Mouse (Mus musculus): ENCODE results near the gene Il9. TPM values are rescaled to one million over a fixed set of nuclear protein-coding genes. Genes with fewer than 3 reads are reported as not detected.
A peak's percentile ranks its signal among the peaks of the same experiment; 100 is the strongest.

The Il9 gene
- polyA plus RNA-seq, 1 experiment from 2014 or later: not detected

GRCm38 (mm10) chr13:56438211-56439075, 43.6 kb downstream of the Il9 start, which contains the start of gene Slc25a48:
Slc25a48 (plus strand) TSS chr13:56438355.
- Histone ChIP-seq H3K4me3 (peak within 1 kb of the TSS; percentile 17), H3K4me2 (replicated peaks) (peak within 1 kb of the TSS; percentile 56), H3K27me3 (replicated peaks) (peaks cover 65% of the 10 kb centered on the region), H3K9ac (0 out of 2 replicates have a peak within 1 kb of the TSS, but pooled peaks have one; percentile 23), H3K9me3 (no peaks in the 10 kb centered on the region), H3K4me1 (peaks cover 18% of the 10 kb centered on the region), H3K36me3 (no peaks in the 10 kb centered on the region), H3K27ac (no peak within 1 kb of the TSS)
- 3% methylated on average over 51 of the region's 51 CpGs for WGBS
- ATAC-seq (ENCODE audit: low FRiP score, low read depth): no peak

GRCm38 (mm10) chr13:56435615-56436287, 46.3 kb downstream of the Il9 start:
- no peak overlapping the region for H3K4me3 ChIP-seq
- no peaks in the 10 kb centered on the region for H3K9me3 ChIP-seq
- H3K27ac ChIP-seq: no peak overlapping the region
- H3K27me3 ChIP-seq (replicated peaks): peaks cover 62% of the 10 kb centered on the region
- ATAC-seq (ENCODE audit: low FRiP score, low read depth): no peak
- WGBS: 70% methylated on average over 10 of the region's 10 CpGs
- H3K4me2 ChIP-seq (replicated peaks): no peak overlapping the region
- H3K4me1 ChIP-seq: peaks cover 21% of the 10 kb centered on the region
- H3K9ac ChIP-seq: no peak overlapping the region
- H3K36me3 ChIP-seq: no peaks in the 10 kb centered on the region

GRCm38 (mm10) chr13:56434311-56434751, 47.7 kb downstream of the Il9 start:
- no peaks in the 10 kb centered on the region for H3K36me3 ChIP-seq
- H3K27ac ChIP-seq: no peak overlapping the region
- H3K9ac ChIP-seq: no peak overlapping the region
- WGBS: 79% methylated on average over 9 of the region's 9 CpGs
- H3K9me3 ChIP-seq: no peaks in the 10 kb centered on the region
- ATAC-seq (ENCODE audit: low FRiP score, low read depth): no peak
- H3K27me3 ChIP-seq (replicated peaks): peaks cover 47% of the 10 kb centered on the region
- H3K4me3 ChIP-seq: no peak overlapping the region
- H3K4me2 ChIP-seq (replicated peaks): no peak overlapping the region
- H3K4me1 ChIP-seq: peaks cover 21% of the 10 kb centered on the region

DNA sequence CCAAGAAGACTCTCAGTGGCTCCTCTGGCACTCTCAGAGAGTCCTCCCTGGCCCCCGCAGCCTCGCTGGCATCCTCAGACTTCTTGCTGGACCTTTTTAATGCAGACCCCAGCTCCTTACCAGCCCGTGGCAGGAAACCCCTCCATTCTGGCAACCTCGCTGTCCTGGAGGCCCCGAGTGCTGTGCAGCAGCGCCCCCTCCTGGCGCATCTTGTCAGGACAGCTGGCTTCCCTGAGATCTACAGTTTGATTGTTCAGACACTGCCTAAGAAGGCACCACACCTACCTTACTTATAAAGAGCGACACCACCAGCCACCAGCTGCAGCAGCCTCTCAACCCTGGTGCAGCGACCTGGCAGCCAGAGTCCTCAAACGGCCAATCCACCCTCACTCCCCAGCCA, 48.6 kb downstream of the Il9 start:
- Histone ChIP-seq H3K4me3 (no peak overlapping the region), H3K4me2 (replicated peaks) (no peak overlapping the region; the same call in 1 of the 2 replicates), H3K27me3 (replicated peaks) (peaks cover 39% of the 10 kb centered on the region), H3K27ac (no peak overlapping the region), H3K4me1 (peaks cover 19% of the 10 kb centered on the region), H3K9ac (no peak overlapping the region), H3K36me3 (no peaks in the 10 kb centered on the region), H3K9me3 (no peaks in the 10 kb centered on the region)
- WGBS: 9% methylated on average over 10 of the region's 10 CpGs
- no peak for ATAC-seq (ENCODE audit: low FRiP score, low read depth)

DNA sequence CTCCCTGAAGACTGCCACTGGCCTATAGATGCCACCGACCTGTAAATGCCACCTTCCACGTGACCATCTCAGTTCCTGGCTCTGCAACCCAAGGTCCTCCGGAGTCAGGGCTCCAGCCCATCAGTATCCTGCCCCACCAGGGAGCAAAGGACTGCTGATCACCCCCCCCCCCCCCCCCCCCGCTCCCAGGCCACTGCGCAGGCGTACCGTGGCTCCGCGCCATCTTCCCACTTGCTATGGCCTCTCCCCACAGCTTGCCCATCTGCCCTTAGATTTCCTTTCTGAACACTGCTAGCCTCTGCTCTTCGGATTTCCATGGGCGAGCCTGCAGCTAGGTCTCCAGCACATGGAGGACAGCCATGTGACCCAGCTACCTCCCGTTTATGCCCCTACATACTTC, 49.5 kb downstream of the Il9 start:
- no peak for ATAC-seq (ENCODE audit: low FRiP score, low read depth)
- 84% methylated on average over 11 of the region's 12 CpGs for WGBS
- Histone ChIP-seq H3K9me3 (no peaks in the 10 kb centered on the region), H3K9ac (no peak overlapping the region), H3K27ac (no peak overlapping the region), H3K4me2 (replicated peaks) (no peak overlapping the region), H3K36me3 (no peaks in the 10 kb centered on the region), H3K27me3 (replicated peaks) (peaks cover 31% of the 10 kb centered on the region), H3K4me3 (no peak overlapping the region), H3K4me1 (peaks cover 12% of the 10 kb centered on the region; the same call in 1 of the 2 replicates)

Other genes with a start within 250 kb of the Il9 start
- 36.5 and 39.9 TPM in 2 replicates for gene Neurog1, start 230.1 kb downstream of the Il9 start, polyA plus RNA-seq (2016; fragmentation: Nextera tagmentation; extraction: Ambion mirVana)
- 38.1 and 42.3 TPM in 2 replicates for gene Cxcl14, start 185.7 kb downstream of the Il9 start, polyA plus RNA-seq (2016; fragmentation: Nextera tagmentation; extraction: Ambion mirVana)
- not detected in 2 replicates for gene Gm3045, start 55.7 kb downstream of the Il9 start, polyA plus RNA-seq (2016; fragmentation: Nextera tagmentation; extraction: Ambion mirVana)
- gene Slc25a48, start 43.9 kb downstream of the Il9 start, polyA plus RNA-seq (2016; fragmentation: Nextera tagmentation; extraction: Ambion mirVana): not detected in 2 replicates
- gene Fbxl21, start 40.2 kb upstream of the Il9 start, polyA plus RNA-seq (2016; fragmentation: Nextera tagmentation; extraction: Ambion mirVana): 3.6 and 4.1 TPM in 2 replicates
- not detected in 2 replicates for gene Lect2, start 66.3 kb upstream of the Il9 start, polyA plus RNA-seq (2016; fragmentation: Nextera tagmentation; extraction: Ambion mirVana)
- 38.8 and 39.9 TPM in 2 replicates for gene Tgfbi, start 127.3 kb upstream of the Il9 start, polyA plus RNA-seq (2016; fragmentation: Nextera tagmentation; extraction: Ambion mirVana)
- gene Smad5, start 220.8 kb upstream of the Il9 start, polyA plus RNA-seq (2016; fragmentation: Nextera tagmentation; extraction: Ambion mirVana): 37.0 and 37.2 TPM in 2 replicates

Measured in neural tube, embryonic 12.5 days (tissue).